Comparison of ENCODE assay signal across 8 mouse cellular contexts in genomic region chr1:171045079-171045465, GRCm38 (mm10). TPM values are rescaled to one million over a fixed set of nuclear protein-coding genes. Genes with fewer than 3 reads are reported as not detected.
DNase-seq lines count a peak whose midpoint lies in the region; ATAC-seq and TF ChIP-seq lines count a peak whose summit lies in the region.

No protein-coding gene starts in this region.

- TF ChIP-seq POLR2A in spleen, adult 2 months (IDR thresholded peaks at IDR 0.05; ENCODE audit: low read depth, low read length): no peak

- H3K9ac ChIP-seq in limb, embryonic 15.5 days: no peak overlapping the region
- H3K9ac ChIP-seq in stomach, postnatal 0 days (ENCODE audit: low read length): no peak overlapping the region

- no peaks in the 10 kb centered on the region for H3K27me3 ChIP-seq in spleen, adult 2 months (ENCODE audit: control insufficient read depth, insufficient read depth, low read length)
- H3K27me3 ChIP-seq in limb, embryonic 15.5 days: no peaks in the 10 kb centered on the region
- no peaks in the 10 kb centered on the region for H3K27me3 ChIP-seq in stomach, postnatal 0 days (ENCODE audit: control insufficient read depth, insufficient read depth, low read length)

- no peaks in the 10 kb centered on the region for H3K36me3 ChIP-seq in spleen, adult 2 months (ENCODE audit: control insufficient read depth, insufficient read depth, low read length)
- no peaks in the 10 kb centered on the region for H3K36me3 ChIP-seq in limb, embryonic 15.5 days
- no peaks in the 10 kb centered on the region for H3K36me3 ChIP-seq in stomach, postnatal 0 days (ENCODE audit: control insufficient read depth, insufficient read depth, low read length)

- 21% methylated on average over 14 of the region's 14 CpGs for WGBS in spleen, adult 2 months
- 6% methylated on average over 14 of the region's 14 CpGs for WGBS in limb, embryonic 15.5 days
- 7% methylated on average over 14 of the region's 14 CpGs for WGBS in stomach, postnatal 0 days

- no peak for TF ChIP-seq EP300 in stomach, postnatal 0 days (optimal IDR thresholded peaks at IDR 0.05)

- H3K27ac ChIP-seq in spleen, adult 2 months (ENCODE audit: insufficient read depth, low read length): no peak overlapping the region
- no peak overlapping the region for H3K27ac ChIP-seq in limb, embryonic 15.5 days
- no peak overlapping the region; the same call in 1 of the 2 replicates for H3K27ac ChIP-seq in stomach, postnatal 0 days (replicated peaks)

- peak overlapping the region; percentile 47 for H3K4me2 ChIP-seq in limb, embryonic 15.5 days
- H3K4me2 ChIP-seq in stomach, postnatal 0 days (replicated peaks; ENCODE audit: low read depth): peak overlapping the region; percentile 51

- H3K4me3 ChIP-seq in spleen, adult 2 months (ENCODE audit: extremely low read depth, insufficient read depth, insufficient read length): peak overlapping the region; percentile 88; the same call in 1 of the 2 replicates
- peak overlapping the region; percentile 73 for H3K4me3 ChIP-seq in limb, embryonic 15.5 days
- peak overlapping the region; percentile 66 for H3K4me3 ChIP-seq in stomach, postnatal 0 days (ENCODE audit: low read depth, low read length)

- no peaks in the 10 kb centered on the region for H3K9me3 ChIP-seq in limb, embryonic 15.5 days
- H3K9me3 ChIP-seq in stomach, postnatal 0 days (ENCODE audit: control insufficient read depth, low read length): no peaks in the 10 kb centered on the region

- H3K4me1 ChIP-seq in spleen, adult 2 months (ENCODE audit: control insufficient read depth, insufficient read depth, insufficient read length): no peaks in the 10 kb centered on the region
- H3K4me1 ChIP-seq in limb, embryonic 15.5 days: peaks cover 6% of the 10 kb centered on the region; the same call in 1 of the 2 replicates
- H3K4me1 ChIP-seq in stomach, postnatal 0 days (replicated peaks; ENCODE audit: control insufficient read depth, insufficient read depth): no peaks in the 10 kb centered on the region

- peak; percentile 13; the same call in 1 of the 2 replicates for ATAC-seq in frontal cortex, adult (ENCODE audit: low TSS enrichment)
- 0 out of 2 replicates have a peak, but pooled peaks have one; percentile 19 for ATAC-seq in limb, embryonic 15.5 days (ENCODE audit: insufficient number of reproducible peaks, low FRiP score, low TSS enrichment, low read depth)
- ATAC-seq in stomach, postnatal 0 days (ENCODE audit: low FRiP score, low TSS enrichment): no peak

- no peak for DNase-seq in frontal cortex, adult 2 months (ENCODE audit: extremely low spot score in 1 of 2, low spot score in 1 of 2)
- DNase-seq in spleen, adult 2 months (ENCODE audit: low read depth in 1 of 2, low spot score in 2 of 2): no peak
- no peak for DNase-seq in spleen, postnatal 4 days (ENCODE audit: low spot score in 2 of 2)
- DNase-seq in stomach, postnatal 0 days (ENCODE audit: low spot score): no peak
- no peak for DNase-seq in ovary, adult 18-20 months (ENCODE audit: low spot score)
- DNase-seq in kidney, adult 8-10 months: no peak

- no peak for TF ChIP-seq CTCF in spleen, adult 2 months (IDR thresholded peaks at IDR 0.05; ENCODE audit: extremely low read depth, insufficient read depth, insufficient read length, insufficient replicate concordance)
- no peak for TF ChIP-seq CTCF in stomach, postnatal 0 days (IDR thresholded peaks at IDR 0.05; ENCODE audit: low read depth)

RNA-seq across cellular contexts. Expression of gene Fcgr3, which starts 19.7 kb away (rescaled TPM):
- 14.6 and 21.5 TPM in 2 replicates for polyA plus RNA-seq in frontal cortex, adult 2 months (2012; rRNA removed)
- polyA plus RNA-seq in spleen, adult 2 months (2012; rRNA removed): 20.6 and 24.5 TPM in 2 replicates
- polyA plus RNA-seq in limb, embryonic 15.5 days (2015; fragmentation: Nextera tagmentation; extraction: Ambion mirVana): 25.9 and 32.2 TPM in 2 replicates
- polyA plus RNA-seq in stomach, postnatal 0 days (2015; fragmentation: Nextera tagmentation; extraction: Ambion mirVana): 17.9 and 21.0 TPM in 2 replicates

RNA-seq across cellular contexts. Expression of gene Fcgr4, which starts 26.4 kb away (rescaled TPM):
- polyA plus RNA-seq in frontal cortex, adult 2 months (2012; rRNA removed): 0.23 and 0.64 TPM in 2 replicates
- polyA plus RNA-seq in spleen, adult 2 months (2012; rRNA removed): 7.6 and 11.4 TPM in 2 replicates
- 1.0 and 1.1 TPM in 2 replicates for polyA plus RNA-seq in limb, embryonic 15.5 days (2015; fragmentation: Nextera tagmentation; extraction: Ambion mirVana)
- 1.1 and 1.2 TPM in 2 replicates for polyA plus RNA-seq in stomach, postnatal 0 days (2015; fragmentation: Nextera tagmentation; extraction: Ambion mirVana)
